Mouse (Mus musculus): Measurements from ENCODE around the gene Clasrp.

The Clasrp gene

GRCm38 (mm10) chr7:19532240-19532639, 72.0 kb downstream of the Clasrp start:
- no peak for DNase-seq (ENCODE audit: low read depth, low spot score)

GRCm38 (mm10) chr7:19531077-19531476, 73.2 kb downstream of the Clasrp start:
- peak; percentile 82 for DNase-seq (ENCODE audit: low read depth, low spot score)

Measured in ZHBTc4 (cell line).